Mouse (Mus musculus): Measurements from ENCODE around the gene Sez6l. TPM values are rescaled to one million over a fixed set of nuclear protein-coding genes. Genes with fewer than 3 reads are reported as not detected.

The Sez6l gene
- polyA plus RNA-seq (2014; fragmentation: Illumina TruSeq; extraction: RNeasy Lipid Tissue Mini Kit (QIAGEN cat#74804); ENCODE audit: insufficient read depth, low read depth, low replicate concordance), result 0.11 TPM

DNA sequence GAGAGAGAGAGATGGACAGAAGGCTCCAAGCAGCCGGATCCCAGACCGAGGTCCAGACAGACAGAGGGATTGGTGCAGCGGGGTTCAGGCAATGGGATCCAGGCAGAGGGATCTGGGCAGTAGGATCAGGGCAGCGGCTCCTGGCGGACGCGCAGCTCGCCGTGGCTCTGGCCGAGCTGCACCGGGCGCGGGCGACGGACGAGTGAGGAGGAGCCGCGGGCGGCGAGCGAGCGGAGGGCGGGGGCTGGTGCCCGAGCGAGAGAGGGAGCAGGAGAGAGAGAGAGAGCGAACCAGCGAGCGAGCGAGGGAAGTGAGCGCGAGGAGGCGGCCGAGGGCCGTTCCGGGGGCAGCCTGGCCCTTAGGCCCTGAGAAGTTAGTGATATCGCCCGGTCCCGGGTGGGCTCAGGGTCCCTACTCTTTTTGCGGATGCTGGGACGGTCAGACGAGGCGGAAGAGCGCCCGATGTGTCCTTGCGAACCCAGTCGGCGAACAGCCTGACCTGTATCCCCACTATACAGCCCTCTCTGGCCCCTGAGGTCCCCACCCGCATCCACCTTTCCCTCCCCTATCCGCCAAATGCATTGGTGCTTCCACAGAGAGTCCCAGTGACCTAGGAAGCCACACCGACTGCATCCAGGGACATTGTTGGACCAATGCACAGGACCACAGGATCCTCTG is at the start of gene Sez6l:
Sez6l (minus strand) TSS at position 193 of the 678 bp plus-strand sequence.

GRCm38 (mm10) chr5:112448747-112449440 is 128.1 kb downstream of the Sez6l start, which contains the start of gene Gm6588:
Gene Gm6588, plus strand, starts transcription at chr5:112449426.

GRCm38 (mm10) chr5:112394779-112395443 is 182.1 kb downstream of the Sez6l start, which contains the start of gene Asphd2:
Gene Asphd2, minus strand, starts transcription at chr5:112394866.

Other genes starting within 250 kb of the Sez6l start
- gene Srrd, start 234.1 kb downstream of the Sez6l start, polyA plus RNA-seq (2014; fragmentation: Illumina TruSeq; extraction: RNeasy Lipid Tissue Mini Kit (QIAGEN cat#74804); ENCODE audit: insufficient read depth, low read depth, low replicate concordance), result 12.8 TPM
- gene Hps4, start 234.1 kb downstream of the Sez6l start, polyA plus RNA-seq (2014; fragmentation: Illumina TruSeq; extraction: RNeasy Lipid Tissue Mini Kit (QIAGEN cat#74804); ENCODE audit: insufficient read depth, low read depth, low replicate concordance), result 9.4 TPM
- gene Gm6583, start 221.2 kb downstream of the Sez6l start, polyA plus RNA-seq (2014; fragmentation: Illumina TruSeq; extraction: RNeasy Lipid Tissue Mini Kit (QIAGEN cat#74804); ENCODE audit: insufficient read depth, low read depth, low replicate concordance), result 0.10 TPM
- gene Asphd2, start 182.3 kb downstream of the Sez6l start, polyA plus RNA-seq (2014; fragmentation: Illumina TruSeq; extraction: RNeasy Lipid Tissue Mini Kit (QIAGEN cat#74804); ENCODE audit: insufficient read depth, low read depth, low replicate concordance), result 0.42 TPM
- not detected for gene Gm6588, start 127.8 kb downstream of the Sez6l start, polyA plus RNA-seq (2014; fragmentation: Illumina TruSeq; extraction: RNeasy Lipid Tissue Mini Kit (QIAGEN cat#74804); ENCODE audit: insufficient read depth, low read depth, low replicate concordance)